Mouse (Mus musculus): ENCODE measurements at regions not wholly inside any gene's neighbourhood (a gene's known extent, or its start where the extent isn't known, plus 50 kb on each side); places are given as distances from the start of the nearest gene placed in this dataset.

DNA sequence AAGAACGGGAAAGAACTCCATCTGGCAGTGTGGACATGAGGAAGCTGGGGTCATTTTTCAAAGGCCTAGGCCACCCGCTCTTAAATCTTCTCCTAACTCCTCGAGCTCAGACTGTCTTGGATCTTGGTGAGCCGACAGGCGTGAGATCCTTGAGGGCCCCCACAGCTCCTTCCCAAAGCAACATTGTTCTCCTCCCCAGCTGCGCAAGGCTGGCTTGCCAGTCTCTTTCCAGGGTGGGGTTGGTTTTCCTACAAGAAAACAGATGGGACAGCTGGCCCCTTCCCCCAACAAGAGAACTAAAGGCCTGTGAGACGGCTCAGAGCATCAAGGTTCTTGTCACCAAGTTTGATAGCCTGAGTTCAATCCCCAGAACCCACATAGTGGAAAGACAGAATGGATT is 994.3 kb downstream of the 4930447A16Rik start:
- TF ChIP-seq CTCF (IDR thresholded peaks at IDR 0.05; ENCODE audit: low read depth, low read length) (no peak), EP300 (IDR thresholded peaks at IDR 0.05; ENCODE audit: insufficient read depth, low read depth, low read length) (no peak)

All from ES-Bruce4 (cell line).